Mouse (Mus musculus): Measurements from ENCODE around the gene Camk1d.

The Camk1d gene

GRCm38 (mm10) chr2:5478256-5478655 is 236.1 kb downstream of the Camk1d start:
- no peak for DNase-seq (ENCODE audit: low spot score in 2 of 2)

GRCm38 (mm10) chr2:5477525-5477924 is 236.8 kb downstream of the Camk1d start:
- DNase-seq (ENCODE audit: low spot score in 2 of 2), result no peak

GRCm38 (mm10) chr2:5469366-5469941 is 244.9 kb downstream of the Camk1d start:
- no peak for DNase-seq (ENCODE audit: low spot score in 2 of 2)

- DNase-seq (ENCODE audit: low spot score in 2 of 2), result no peak
These were observed 246.8 kb downstream of the Camk1d start for GRCm38 (mm10) chr2:5467537-5467936.

GRCm38 (mm10) chr2:5458671-5459235 is 255.6 kb downstream of the Camk1d start:
- DNase-seq (ENCODE audit: low spot score in 2 of 2), result no peak

- DNase-seq (ENCODE audit: low spot score in 2 of 2), result peak; percentile 49 to 53
These were observed 256.2 kb downstream of the Camk1d start for GRCm38 (mm10) chr2:5458075-5458494.

GRCm38 (mm10) chr2:5456108-5456507 is 258.2 kb downstream of the Camk1d start:
- DNase-seq (ENCODE audit: low spot score in 2 of 2), result no peak

GRCm38 (mm10) chr2:5454830-5455229 is 259.5 kb downstream of the Camk1d start:
- peak in 1 of 2 experiments; percentile 24 for DNase-seq (ENCODE audit: low spot score in 2 of 2)

GRCm38 (mm10) chr2:5451654-5452053 is 262.7 kb downstream of the Camk1d start:
- DNase-seq (ENCODE audit: low spot score in 2 of 2), result no peak

- DNase-seq (ENCODE audit: low spot score in 2 of 2), result no peak
These were observed 269.0 kb downstream of the Camk1d start for GRCm38 (mm10) chr2:5445357-5445756.

- no peak for DNase-seq (ENCODE audit: low spot score in 2 of 2)
These were observed 276.6 kb downstream of the Camk1d start for GRCm38 (mm10) chr2:5437690-5438089.

GRCm38 (mm10) chr2:5435587-5436253 is 278.6 kb downstream of the Camk1d start:
- no peak for DNase-seq (ENCODE audit: low spot score in 2 of 2)

GRCm38 (mm10) chr2:5431309-5431708 is 283.0 kb downstream of the Camk1d start:
- DNase-seq (ENCODE audit: low spot score in 2 of 2), result no peak

GRCm38 (mm10) chr2:5429921-5430320 is 284.4 kb downstream of the Camk1d start:
- no peak for DNase-seq (ENCODE audit: low spot score in 2 of 2)

GRCm38 (mm10) chr2:5426110-5426509 is 288.2 kb downstream of the Camk1d start:
- no peak for DNase-seq (ENCODE audit: low spot score in 2 of 2)

GRCm38 (mm10) chr2:5425612-5426011 is 288.7 kb downstream of the Camk1d start:
- DNase-seq (ENCODE audit: low spot score in 2 of 2), result no peak

GRCm38 (mm10) chr2:5420621-5421196 is 293.6 kb downstream of the Camk1d start:
- no peak for DNase-seq (ENCODE audit: low spot score in 2 of 2)

GRCm38 (mm10) chr2:5418802-5419201 is 295.5 kb downstream of the Camk1d start:
- no peak for DNase-seq (ENCODE audit: low spot score in 2 of 2)

- DNase-seq (ENCODE audit: low spot score in 2 of 2), result no peak
These were observed 296.9 kb downstream of the Camk1d start for GRCm38 (mm10) chr2:5417158-5418032.

GRCm38 (mm10) chr2:5411774-5412173 is 302.5 kb downstream of the Camk1d start:
- peak; percentile 54 to 63 for DNase-seq (ENCODE audit: low spot score in 2 of 2)

- DNase-seq (ENCODE audit: low spot score in 2 of 2), result no peak
These were observed 310.5 kb downstream of the Camk1d start for GRCm38 (mm10) chr2:5403850-5404249.

- DNase-seq (ENCODE audit: low spot score in 2 of 2), result no peak
These were observed 312.3 kb downstream of the Camk1d start for GRCm38 (mm10) chr2:5402036-5402435.
